Mouse (Mus musculus) small intestine, adult 2 months (tissue): ENCODE measurements around the gene Otop3. TPM values are rescaled to one million over a fixed set of nuclear protein-coding genes. Genes with fewer than 3 reads are reported as not detected.

Source experiments
- H3K27ac ChIP-seq: fragments of 200-500 bp; 2 replicates; pipeline ENCODE4 v1.5.1; 2012; ENCODE audit warnings: low read depth, low read length, control low read depth, inconsistent platforms; ENCODE audit not compliant: insufficient read depth
- H3K27me3 ChIP-seq: fragments of 200-500 bp; 2 replicates; pipeline ENCODE4 v1.6.1; 2012; ENCODE audit warnings: mild to moderate bottlenecking, moderate library complexity, low read length, inconsistent platforms; ENCODE audit not compliant: control insufficient read depth, insufficient read depth
- H3K36me3 ChIP-seq: fragments of 200-500 bp; 2 replicates; pipeline ENCODE4 v1.6.1; 2012; ENCODE audit warnings: mild to moderate bottlenecking, low read length, control low read depth, inconsistent platforms; ENCODE audit not compliant: control insufficient read depth, insufficient read depth
- H3K4me1 ChIP-seq: fragments of 200-500 bp; 2 replicates; pipeline ENCODE4 v1.6.1; 2012; ENCODE audit warnings: low read length, inconsistent platforms, mixed read lengths; ENCODE audit not compliant: control insufficient read depth, insufficient read depth, insufficient read length
- H3K4me3 ChIP-seq: fragments of 200-500 bp; 2 replicates; pipeline ENCODE4 v1.5.1; 2012; ENCODE audit warnings: low read depth, mild to moderate bottlenecking, control low read depth, inconsistent platforms, low read length, moderate library complexity
- CTCF ChIP-seq: fragments of 200-500 bp; IDR thresholded peaks from 2 replicates; pipeline ENCODE4 v1.5.1; 2012; ENCODE audit warnings: low read depth, mild to moderate bottlenecking, control low read depth, inconsistent platforms, low read length, moderate library complexity, mixed read lengths; ENCODE audit not compliant: insufficient replicate concordance, insufficient read length; ENCODE audit errors: extremely low read depth
- POLR2A ChIP-seq: fragments of 200-500 bp; IDR thresholded peaks from 2 replicates; pipeline ENCODE4 v1.6.1; 2012; ENCODE audit warnings: low read depth, mild to moderate bottlenecking, control low read depth, inconsistent platforms, low read length, moderate library complexity
- WGBS: fragments of 180-500 bp; shearing (Covaris S2); methylation state at CpG from one replicate; pipeline ENCODE4 v1.1.7; 2018; 5-methylcytosine and 5-hydroxymethylcytosine counted together
- polyA plus RNA-seq: library from polyadenylated mRNA; depleted of rRNA; stranded (reverse); fragments of >200 nt; gene quantifications from 2 replicates; pipeline ENCODE4 v1.2.3, GENCODE M21; 2012; rRNA removed

Otop3 gene
- polyA plus RNA-seq = 0.61 and 93.4 TPM in 2 replicates

GRCm38 (mm10) chr11:115334531-115334930 lies at the start of gene Otop3:
Otop3 (plus strand) TSS chr11:115334731.
- 5% methylated on average over 29 of the region's 29 CpGs for WGBS
- H3K27me3 ChIP-seq = peaks cover 18% of the 10 kb centered on the region

GRCm38 (mm10) chr11:115285282-115285681 lies 49.2 kb upstream of the Otop3 start:
- Histone ChIP-seq H3K27me3 (no peaks in the 10 kb centered on the region), H3K27ac (no peak overlapping the region), H3K36me3 (no peaks in the 10 kb centered on the region), H3K4me3 (no peak overlapping the region), H3K4me1 (0 out of 2 replicates have a peak, but pooled peaks cover 3% of the 10 kb centered on the region)
- WGBS = 31% methylated on average over 4 of the region's 4 CpGs
- TF ChIP-seq POLR2A (no peak), CTCF (no peak)

More at GRCm38 (mm10) chr11:115334531-115334930, at the start of gene Otop3:
- Histone ChIP-seq H3K36me3 (no peaks in the 10 kb centered on the region), H3K4me1 (peaks cover 23% of the 10 kb centered on the region), H3K27ac (no peak within 1 kb of the TSS), H3K4me3 (peak within 1 kb of the TSS; percentile 46)
- no peak for TF ChIP-seq POLR2A
- no peak for TF ChIP-seq CTCF

- no peaks in the 10 kb centered on the region for H3K27me3 ChIP-seq
- H3K4me3 ChIP-seq = no peak overlapping the region
- H3K36me3 ChIP-seq = no peaks in the 10 kb centered on the region
- 0 out of 2 replicates have a peak, but pooled peaks cover 3% of the 10 kb centered on the region for H3K4me1 ChIP-seq
- TF ChIP-seq CTCF = no peak
- TF ChIP-seq POLR2A = no peak
- H3K27ac ChIP-seq = no peak overlapping the region
- WGBS = 83% methylated on average over 19 of the region's 19 CpGs
Measured at GRCm38 (mm10) chr11:115286201-115286993, 48.1 kb upstream of the Otop3 start.

- Histone ChIP-seq H3K27ac (no peak overlapping the region), H3K36me3 (no peaks in the 10 kb centered on the region), H3K27me3 (no peaks in the 10 kb centered on the region), H3K4me1 (peaks cover 5% of the 10 kb centered on the region; the same call in 1 of the 2 replicates), H3K4me3 (no peak overlapping the region)
- TF ChIP-seq POLR2A = no peak
- no peak for TF ChIP-seq CTCF
- WGBS = 80% methylated on average over 5 of the region's 5 CpGs
Measured at GRCm38 (mm10) chr11:115287386-115287785, 47.1 kb upstream of the Otop3 start.

- no peak overlapping the region for H3K27ac ChIP-seq
- peaks cover 11% of the 10 kb centered on the region; the same call in 1 of the 2 replicates for H3K4me1 ChIP-seq
- H3K27me3 ChIP-seq = no peaks in the 10 kb centered on the region
- no peak overlapping the region for H3K4me3 ChIP-seq
- WGBS = 92% methylated on average over 2 of the region's 2 CpGs
- no peaks in the 10 kb centered on the region for H3K36me3 ChIP-seq
- no peak for TF ChIP-seq CTCF
- TF ChIP-seq POLR2A = no peak
Measured at GRCm38 (mm10) chr11:115288305-115288704, 46.2 kb upstream of the Otop3 start.

- H3K4me1 ChIP-seq = peaks cover 11% of the 10 kb centered on the region; the same call in 1 of the 2 replicates
- no peak for TF ChIP-seq CTCF
- no peak for TF ChIP-seq POLR2A
- H3K36me3 ChIP-seq = no peaks in the 10 kb centered on the region
- no peak overlapping the region for H3K4me3 ChIP-seq
- H3K27ac ChIP-seq = no peak overlapping the region
- 79% methylated on average over 8 of the region's 8 CpGs for whole genome bisulfite sequencing
- no peaks in the 10 kb centered on the region for H3K27me3 ChIP-seq
Measured at GRCm38 (mm10) chr11:115289885-115290284, 44.6 kb upstream of the Otop3 start.

- H3K27ac ChIP-seq = no peak overlapping the region
- 86% methylated on average over 1 of the region's 1 CpGs for WGBS
Measured at GRCm38 (mm10) chr11:115290314-115290713, 44.2 kb upstream of the Otop3 start.

More at GRCm38 (mm10) chr11:115290314-115290713, 44.2 kb upstream of the Otop3 start:
- no peaks in the 10 kb centered on the region for H3K36me3 ChIP-seq
- TF ChIP-seq POLR2A = no peak
- TF ChIP-seq CTCF = no peak
- H3K27me3 ChIP-seq = no peaks in the 10 kb centered on the region
- no peak overlapping the region for H3K4me3 ChIP-seq
- peaks cover 11% of the 10 kb centered on the region; the same call in 1 of the 2 replicates for H3K4me1 ChIP-seq
